Mouse (Mus musculus) forebrain, embryonic 12.5 days (tissue): ENCODE measurements around the gene Zbtb20. TPM values are rescaled to one million over a fixed set of nuclear protein-coding genes. Genes with fewer than 3 reads are reported as not detected.
A peak's percentile ranks its signal among the peaks of the same experiment; 100 is the strongest.
"Not testable (repeated sequence)": the region's sequence is repeated elsewhere in the genome, so short reads cannot be mapped to it uniquely, and the experiment has no call there.

Source experiments
- ATAC-seq: fragments of 200-750 bp; cut with Nextera tagmentation; 2 replicates; pipeline ENCODE4 v1.8.0; 2017; ENCODE audit warnings: moderate TSS enrichment; ENCODE audit not compliant: low FRiP score
- H3K27ac ChIP-seq: fragments of 300-500 bp; sonication (generic); 2 replicates; pipeline ENCODE4 v1.5.1; 2016; ENCODE audit warnings: mild to moderate bottlenecking
- H3K27me3 ChIP-seq: fragments of 300-500 bp; sonication (generic); 2 replicates; pipeline ENCODE4 v1.6.1; 2016; ENCODE audit warnings: mild to moderate bottlenecking
- H3K36me3 ChIP-seq: fragments of 300-500 bp; sonication (generic); replicated peaks from 2 replicates; pipeline ENCODE4 v1.6.1; 2016; ENCODE audit warnings: mild to moderate bottlenecking
- H3K4me1 ChIP-seq: fragments of 300-500 bp; sonication (generic); 2 replicates; pipeline ENCODE4 v1.6.1; 2016
- H3K4me2 ChIP-seq: fragments of 300-500 bp; sonication (generic); 2 replicates; pipeline ENCODE4 v1.6.1; 2016; ENCODE audit warnings: mild to moderate bottlenecking, moderate library complexity
- H3K4me3 ChIP-seq: fragments of 300-500 bp; sonication (generic); replicated peaks from 2 replicates; pipeline ENCODE4 v1.5.1; 2016; ENCODE audit warnings: mild to moderate bottlenecking
- H3K9ac ChIP-seq: fragments of 300-500 bp; sonication (generic); 2 replicates; pipeline ENCODE4 v1.6.1; 2016; ENCODE audit warnings: mild to moderate bottlenecking
- H3K9me3 ChIP-seq: fragments of 300-500 bp; sonication (generic); 2 replicates; pipeline ENCODE4 v1.6.1; 2016
- WGBS: fragments of 180-500 bp; shearing (Covaris S2); methylation state at CpG from one replicate; pipeline ENCODE4 v1.1.7; 2016; 5-methylcytosine and 5-hydroxymethylcytosine counted together
- polyA plus RNA-seq: library from polyadenylated mRNA; unstranded; fragments of >200 nt; fragmentation: Nextera tagmentation; extraction: Ambion mirVana; gene quantifications from 2 replicates; pipeline ENCODE4 v1.2.1, GENCODE M21; 2016

Gene Zbtb20
- polyA plus RNA-seq, 1 experiment from 2014 or later = 73.6 TPM

GRCm38 (mm10) chr16:42911815-42912214 lies 36.1 kb downstream of the Zbtb20 start:
- no peak overlapping the region for H3K9ac ChIP-seq
- H3K4me2 ChIP-seq = no peak overlapping the region
- H3K27ac ChIP-seq = no peak overlapping the region
- no peaks in the 10 kb centered on the region for H3K27me3 ChIP-seq
- H3K9me3 ChIP-seq = no peaks in the 10 kb centered on the region
- 80% methylated on average over 5 of the region's 5 CpGs for WGBS
- no peak overlapping the region for H3K4me3 ChIP-seq
- H3K36me3 ChIP-seq = no peaks in the 10 kb centered on the region
- ATAC-seq = no peak
- H3K4me1 ChIP-seq = peaks cover 23% of the 10 kb centered on the region

GRCm38 (mm10) chr16:42913291-42913690 lies 37.6 kb downstream of the Zbtb20 start:
- Histone ChIP-seq H3K9ac (no peak overlapping the region), H3K36me3 (no peaks in the 10 kb centered on the region), H3K4me2 (no peak overlapping the region), H3K4me1 (peaks cover 17% of the 10 kb centered on the region), H3K4me3 (no peak overlapping the region), H3K27ac (no peak overlapping the region), H3K27me3 (no peaks in the 10 kb centered on the region), H3K9me3 (no peaks in the 10 kb centered on the region)
- 61% methylated on average over 8 of the region's 8 CpGs for WGBS
- ATAC-seq = no peak

GRCm38 (mm10) chr16:42914457-42915085 lies 38.9 kb downstream of the Zbtb20 start:
- no peak overlapping the region for H3K9ac ChIP-seq
- 42% methylated on average over 8 of the region's 8 CpGs for WGBS
- no peak overlapping the region for H3K4me3 ChIP-seq
- no peaks in the 10 kb centered on the region for H3K36me3 ChIP-seq
- peaks cover 17% of the 10 kb centered on the region for H3K4me1 ChIP-seq
- peak overlapping the region; percentile 31; the same call in 1 of the 2 replicates for H3K27ac ChIP-seq
- no peaks in the 10 kb centered on the region for H3K9me3 ChIP-seq
- H3K27me3 ChIP-seq = no peaks in the 10 kb centered on the region
- H3K4me2 ChIP-seq = no peak overlapping the region
- peak; percentile 85; the same call in 1 of the 2 replicates for ATAC-seq

- no peak overlapping the region for H3K4me3 ChIP-seq
- no peak for ATAC-seq
- no peaks in the 10 kb centered on the region for H3K27me3 ChIP-seq
- no peaks in the 10 kb centered on the region for H3K9me3 ChIP-seq
- no peaks in the 10 kb centered on the region for H3K4me1 ChIP-seq
- WGBS = 89% methylated on average over 5 of the region's 5 CpGs
- H3K9ac ChIP-seq = no peak overlapping the region
- no peaks in the 10 kb centered on the region for H3K36me3 ChIP-seq
- no peak overlapping the region for H3K4me2 ChIP-seq
- no peak overlapping the region for H3K27ac ChIP-seq
Observed at GRCm38 (mm10) chr16:42919992-42920760, 44.5 kb downstream of the Zbtb20 start.

- no peaks in the 10 kb centered on the region for H3K9me3 ChIP-seq
- H3K4me2 ChIP-seq = no peak overlapping the region
- no peak overlapping the region for H3K4me3 ChIP-seq
- no peak overlapping the region for H3K27ac ChIP-seq
- no peak overlapping the region for H3K9ac ChIP-seq
- WGBS = 49% methylated on average over 4 of the region's 4 CpGs
- no peaks in the 10 kb centered on the region for H3K4me1 ChIP-seq
- H3K27me3 ChIP-seq = no peaks in the 10 kb centered on the region
- H3K36me3 ChIP-seq = no peaks in the 10 kb centered on the region
- no peak for ATAC-seq
Observed at GRCm38 (mm10) chr16:42921436-42921835, 45.8 kb downstream of the Zbtb20 start.

GRCm38 (mm10) chr16:42938211-42938610 lies 62.5 kb downstream of the Zbtb20 start:
- Histone ChIP-seq H3K36me3 (no peaks in the 10 kb centered on the region), H3K9me3 (no peaks in the 10 kb centered on the region), H3K4me3 (no peak overlapping the region), H3K4me1 (peaks cover 3% of the 10 kb centered on the region; the same call in 1 of the 2 replicates), H3K27me3 (no peaks in the 10 kb centered on the region), H3K9ac (no peak overlapping the region), H3K4me2 (no peak overlapping the region), H3K27ac (no peak overlapping the region)
- ATAC-seq = no peak
- WGBS = 67% methylated on average over 2 of the region's 2 CpGs

- Histone ChIP-seq H3K36me3 (no peaks in the 10 kb centered on the region), H3K4me2 (no peak overlapping the region), H3K9me3 (no peaks in the 10 kb centered on the region), H3K9ac (no peak overlapping the region), H3K4me1 (no peaks in the 10 kb centered on the region), H3K27me3 (no peaks in the 10 kb centered on the region), H3K27ac (no peak overlapping the region), H3K4me3 (no peak overlapping the region)
- 20% methylated on average over 4 of the region's 4 CpGs for WGBS
- no peak for ATAC-seq
Observed at GRCm38 (mm10) chr16:42947016-42947415, 71.3 kb downstream of the Zbtb20 start.

- H3K9ac ChIP-seq, H3K4me3 ChIP-seq, H3K36me3 ChIP-seq, H3K4me1 ChIP-seq, H3K9me3 ChIP-seq, H3K4me2 ChIP-seq, ATAC-seq, H3K27ac ChIP-seq, H3K27me3 ChIP-seq: not testable (repeated sequence)
- WGBS = 95% methylated on average over 17 of the region's 17 CpGs
Observed at GRCm38 (mm10) chr16:42955401-42955800, 79.7 kb downstream of the Zbtb20 start.

- H3K27ac ChIP-seq = no peak overlapping the region
- no peaks in the 10 kb centered on the region for H3K36me3 ChIP-seq
- H3K4me2 ChIP-seq = no peak overlapping the region
- no peak for ATAC-seq
- 89% methylated on average over 2 of the region's 2 CpGs for WGBS
- H3K9ac ChIP-seq = no peak overlapping the region
- no peaks in the 10 kb centered on the region for H3K9me3 ChIP-seq
- H3K27me3 ChIP-seq = no peaks in the 10 kb centered on the region
- no peak overlapping the region for H3K4me3 ChIP-seq
- H3K4me1 ChIP-seq = no peaks in the 10 kb centered on the region
Observed at GRCm38 (mm10) chr16:42972872-42973271, 97.2 kb downstream of the Zbtb20 start.

GRCm38 (mm10) chr16:42998896-42999295 lies 123.2 kb downstream of the Zbtb20 start:
- no peak overlapping the region for H3K4me3 ChIP-seq
- H3K4me2 ChIP-seq = no peak overlapping the region
- no peaks in the 10 kb centered on the region for H3K36me3 ChIP-seq
- H3K27me3 ChIP-seq = no peaks in the 10 kb centered on the region
- no peaks in the 10 kb centered on the region for H3K4me1 ChIP-seq
- no peaks in the 10 kb centered on the region for H3K9me3 ChIP-seq
- no peak overlapping the region for H3K27ac ChIP-seq
- ATAC-seq = no peak
- WGBS = 88% methylated on average over 1 of the region's 1 CpGs
- H3K9ac ChIP-seq = no peak overlapping the region

- ATAC-seq = no peak
- Histone ChIP-seq H3K4me2 (no peak overlapping the region), H3K4me3 (no peak overlapping the region), H3K36me3 (no peaks in the 10 kb centered on the region), H3K9ac (no peak overlapping the region), H3K27ac (no peak overlapping the region), H3K27me3 (no peaks in the 10 kb centered on the region), H3K4me1 (no peaks in the 10 kb centered on the region), H3K9me3 (no peaks in the 10 kb centered on the region)
- WGBS = 90% methylated on average over 2 of the region's 2 CpGs
Observed at GRCm38 (mm10) chr16:43026351-43026750, 150.7 kb downstream of the Zbtb20 start.

GRCm38 (mm10) chr16:43029243-43029642 lies 153.6 kb downstream of the Zbtb20 start:
- H3K36me3 ChIP-seq = no peaks in the 10 kb centered on the region
- no peak overlapping the region for H3K9ac ChIP-seq
- H3K4me3 ChIP-seq = no peak overlapping the region
- 47% methylated on average over 3 of the region's 3 CpGs for WGBS
- no peak overlapping the region for H3K27ac ChIP-seq
- no peaks in the 10 kb centered on the region for H3K9me3 ChIP-seq
- no peaks in the 10 kb centered on the region for H3K27me3 ChIP-seq
- no peak overlapping the region for H3K4me2 ChIP-seq
- ATAC-seq = peak; percentile 63; the same call in 1 of the 2 replicates
- no peaks in the 10 kb centered on the region for H3K4me1 ChIP-seq

GRCm38 (mm10) chr16:43035709-43036108 lies 160.0 kb downstream of the Zbtb20 start:
- no peak overlapping the region for H3K4me2 ChIP-seq

More at GRCm38 (mm10) chr16:43035709-43036108, 160.0 kb downstream of the Zbtb20 start:
- Histone ChIP-seq H3K9me3 (no peaks in the 10 kb centered on the region), H3K4me1 (0 out of 2 replicates have a peak, but pooled peaks cover 2% of the 10 kb centered on the region), H3K36me3 (no peaks in the 10 kb centered on the region), H3K9ac (no peak overlapping the region), H3K27me3 (no peaks in the 10 kb centered on the region), H3K4me3 (no peak overlapping the region), H3K27ac (no peak overlapping the region)
- 43% methylated on average over 6 of the region's 6 CpGs for WGBS
- ATAC-seq = no peak
